Mouse (Mus musculus): ENCODE measurements around the gene Bnip2.
A peak's percentile ranks its signal among the peaks of the same experiment; 100 is the strongest.
"Not testable (repeated sequence)": the region's sequence is repeated elsewhere in the genome, so short reads cannot be mapped to it uniquely, and the experiment has no call there.

The Bnip2 gene

DNA sequence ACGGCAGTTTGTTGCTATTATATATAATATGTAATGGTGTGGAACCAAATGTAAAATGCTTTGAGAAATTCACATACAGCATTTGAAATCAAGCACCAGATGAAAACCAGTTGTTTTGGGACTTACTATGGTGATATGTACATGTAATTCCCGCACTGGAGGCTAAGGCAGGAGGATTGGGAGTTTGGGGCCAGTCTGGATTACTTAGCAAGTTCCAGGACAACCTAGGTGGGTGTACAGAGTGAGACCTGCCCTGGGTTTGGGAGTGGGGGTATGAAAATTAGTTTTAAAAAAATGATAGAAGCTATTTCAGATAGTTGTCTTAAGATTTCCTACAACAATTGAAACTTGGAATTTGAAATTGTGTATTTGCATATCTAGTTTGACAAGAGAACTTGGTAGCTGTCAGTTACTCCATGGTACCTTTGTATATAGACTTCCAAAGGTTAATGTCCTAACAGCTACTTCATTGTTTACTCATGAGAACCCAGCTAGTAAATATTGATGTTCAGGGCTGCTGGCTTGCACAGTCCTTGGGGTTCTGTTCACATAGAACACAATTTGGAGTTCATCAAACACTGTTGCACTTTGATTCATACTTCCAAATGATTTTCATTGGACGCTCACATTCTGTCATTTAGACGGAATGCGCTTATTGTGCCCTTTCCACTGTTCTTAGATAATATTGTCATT is 21.7 kb downstream of the Bnip2 start:
- no peak for DNase-seq (ENCODE audit: low read depth, low spot score)

DNA sequence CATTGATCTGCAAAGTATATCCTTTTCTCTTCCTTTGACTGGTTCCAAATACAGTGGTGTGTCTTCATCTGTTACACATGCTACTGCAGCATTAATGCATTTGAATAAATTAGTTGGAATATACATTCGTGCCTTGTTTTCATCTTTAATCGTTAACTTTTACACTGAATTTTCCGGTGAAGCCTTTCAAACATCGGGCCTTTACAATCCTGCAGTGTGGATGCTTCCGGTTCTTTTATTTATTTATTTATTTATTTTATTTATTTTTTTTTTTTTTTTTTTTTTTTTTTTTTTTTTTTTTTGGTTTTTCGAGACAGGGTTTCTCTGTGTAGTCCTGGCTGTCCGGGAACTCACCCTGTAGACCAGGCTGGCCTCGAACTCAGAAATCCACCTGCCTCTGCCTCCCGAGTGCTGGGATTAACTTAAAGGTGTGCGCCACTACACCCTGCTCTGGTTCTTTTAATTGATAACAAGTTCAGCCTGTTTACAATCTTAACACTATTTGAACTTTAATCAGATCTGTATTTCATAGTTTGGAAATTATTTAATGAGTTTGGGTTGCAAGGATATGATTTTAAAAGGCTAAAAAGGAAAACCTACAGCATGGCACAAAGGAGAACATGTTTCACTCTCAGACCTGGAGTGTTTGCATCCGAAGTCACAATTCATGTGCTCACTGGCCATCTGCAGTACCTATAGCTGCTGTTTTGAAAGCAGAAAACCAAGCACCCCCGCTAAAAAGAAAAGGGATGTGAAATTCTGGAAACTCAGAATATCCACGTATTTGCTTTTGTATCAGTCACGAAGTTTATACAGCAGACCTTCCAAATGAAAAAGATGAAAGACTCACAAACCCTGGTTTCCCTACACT is 22.5 kb downstream of the Bnip2 start:
- no peak for DNase-seq (ENCODE audit: low read depth, low spot score)

DNA sequence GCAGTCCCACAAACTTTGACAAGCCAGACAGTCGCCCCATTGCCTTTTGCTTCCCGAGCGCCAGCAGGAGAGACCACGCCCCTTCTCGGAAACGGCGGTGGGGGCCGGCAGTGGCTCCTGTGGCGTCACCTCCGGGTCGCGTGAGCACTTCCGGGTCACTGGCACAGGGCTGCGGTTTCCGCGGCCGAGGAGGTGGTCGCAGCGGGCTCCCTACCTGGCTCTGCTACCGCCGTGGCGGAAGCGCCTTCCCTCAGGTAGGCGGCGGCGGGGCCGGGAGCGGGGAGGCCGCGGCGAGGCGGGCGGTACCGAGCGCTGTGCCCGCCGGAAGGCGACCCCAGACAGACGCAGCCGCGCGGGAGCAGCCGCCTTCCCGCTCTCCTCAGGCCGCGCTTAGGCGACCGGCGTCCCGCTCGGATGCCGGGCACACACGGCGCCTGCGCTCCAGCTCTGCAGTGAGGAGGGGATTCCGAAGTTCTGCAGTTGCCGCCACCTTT is 23.2 kb downstream of the Bnip2 start, which contains the start of gene Gtf2a2:
TSS of gene Gtf2a2 (plus strand) at position 143 of the 494 bp plus-strand sequence.
- peak; percentile 89 for DNase-seq (ENCODE audit: low read depth, low spot score)

DNA sequence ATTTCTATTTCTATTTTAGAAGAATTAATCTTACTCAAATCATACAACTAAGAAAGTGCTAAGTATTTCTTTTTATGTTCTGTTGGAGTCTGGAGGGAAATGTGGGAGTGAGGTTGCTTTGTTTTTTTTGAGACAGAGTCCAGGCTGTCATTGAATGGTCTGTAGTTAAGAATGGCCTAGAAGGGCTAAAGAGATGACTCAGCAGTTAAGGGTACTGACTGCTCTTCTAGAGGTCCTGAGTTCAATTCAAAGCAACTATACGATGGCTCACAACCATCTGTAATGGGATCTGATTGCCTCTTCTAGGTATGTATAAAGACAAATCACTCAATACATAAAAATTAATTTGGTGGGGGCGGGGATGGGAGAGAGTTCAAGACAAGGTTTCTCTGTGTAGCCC is 26.4 kb downstream of the Bnip2 start:
- no peak for DNase-seq (ENCODE audit: low read depth, low spot score)

DNA sequence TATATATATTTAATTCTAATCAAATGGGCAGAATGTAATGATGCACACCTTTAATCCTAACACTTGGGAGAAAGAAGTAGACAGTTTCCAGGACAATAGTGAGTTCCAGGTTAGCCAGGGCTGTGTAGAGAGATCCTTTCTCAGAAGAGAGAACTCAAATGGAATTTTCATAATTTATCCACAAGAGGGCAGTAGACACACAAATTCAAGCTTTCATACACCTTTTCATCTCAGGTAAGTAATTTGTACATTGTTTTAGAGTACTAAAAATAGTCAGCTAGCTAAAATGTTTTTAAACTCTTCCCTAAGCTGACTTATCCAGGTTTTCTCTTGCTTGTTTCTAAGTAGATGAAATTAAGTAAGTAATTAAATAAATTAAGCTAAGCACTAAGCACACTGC is 29.6 kb downstream of the Bnip2 start:
- no peak for DNase-seq (ENCODE audit: low read depth, low spot score)

DNA sequence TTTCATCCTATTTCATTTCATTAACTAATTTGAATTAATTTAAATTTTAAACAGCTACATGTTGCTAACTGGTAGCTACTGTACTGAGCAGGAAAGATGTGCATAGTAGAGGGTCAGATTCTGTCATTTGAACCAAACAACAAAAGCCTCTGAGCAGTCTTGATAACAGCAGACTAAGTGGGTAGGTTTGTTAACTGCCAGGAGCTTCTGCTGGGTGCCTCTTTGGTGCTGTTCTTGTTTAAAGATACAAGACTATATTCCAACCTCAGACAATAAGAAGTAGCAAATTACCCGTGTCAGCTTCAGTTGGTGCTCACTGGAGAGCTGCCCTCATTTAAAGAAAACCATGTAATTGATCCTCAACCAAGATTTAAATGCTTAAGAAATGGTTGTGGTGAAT is 32.3 kb downstream of the Bnip2 start:
- no peak for DNase-seq (ENCODE audit: low read depth, low spot score)

DNA sequence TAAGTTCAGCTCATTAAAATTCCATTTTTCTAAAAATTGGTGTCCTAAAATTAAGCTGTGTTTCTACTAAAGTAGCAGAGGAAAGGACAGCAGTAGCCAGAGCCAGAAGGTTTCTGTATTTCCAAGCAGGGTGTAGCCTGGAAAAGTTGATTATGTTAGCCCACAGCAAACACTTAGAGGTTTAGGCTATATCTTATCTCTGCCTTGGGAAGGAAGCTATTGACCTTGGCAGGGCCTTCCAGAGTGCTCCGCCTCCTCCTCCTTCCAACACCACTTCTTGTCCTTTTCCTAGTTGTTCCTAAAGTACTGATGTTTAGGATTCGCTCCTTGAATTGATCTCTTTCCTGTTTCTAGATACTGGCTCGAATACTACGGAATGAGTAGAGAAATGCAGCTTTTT is 32.8 kb downstream of the Bnip2 start:
- no peak for DNase-seq (ENCODE audit: low read depth, low spot score)

DNA sequence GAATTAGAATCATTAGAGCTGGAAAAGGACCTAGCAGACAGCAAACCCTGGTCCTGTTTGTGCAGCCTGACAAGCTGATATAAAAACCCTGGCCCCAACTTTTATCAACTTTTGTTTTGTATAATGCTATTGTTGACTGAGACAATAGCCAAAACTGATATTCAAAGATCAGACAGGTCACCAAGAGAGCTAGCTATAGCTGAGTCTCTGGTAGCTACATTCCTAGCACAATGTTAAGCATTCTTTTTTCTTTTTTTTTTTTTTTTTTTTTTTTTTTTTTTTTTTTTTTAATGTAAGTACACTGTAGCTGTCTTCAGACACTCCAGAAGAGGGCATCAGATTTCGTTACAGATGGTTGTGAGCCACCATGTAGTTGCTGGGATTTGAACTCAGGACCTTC is 34.3 kb downstream of the Bnip2 start:
- DNase-seq (ENCODE audit: low read depth, low spot score), result not testable (repeated sequence)

DNA sequence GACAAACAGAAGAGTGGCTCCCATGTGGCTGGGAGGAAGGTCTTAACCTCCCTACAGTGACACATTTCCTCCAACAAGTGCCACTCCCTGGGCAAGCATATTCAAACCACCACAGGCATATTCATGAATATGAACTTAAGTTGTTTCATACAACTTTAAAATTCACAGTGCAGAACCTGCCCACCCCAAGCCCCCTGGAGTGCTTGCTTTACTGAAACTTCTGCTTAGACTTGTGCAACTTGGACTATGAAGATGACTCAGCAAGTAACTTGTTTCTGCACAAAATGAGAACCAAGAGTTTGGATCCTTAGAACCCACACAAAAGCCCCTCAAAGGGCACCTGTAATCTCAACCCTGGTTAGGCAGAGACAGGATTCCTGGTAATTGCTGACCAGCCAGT is 35.4 kb downstream of the Bnip2 start:
- no peak for DNase-seq (ENCODE audit: low read depth, low spot score)

DNA sequence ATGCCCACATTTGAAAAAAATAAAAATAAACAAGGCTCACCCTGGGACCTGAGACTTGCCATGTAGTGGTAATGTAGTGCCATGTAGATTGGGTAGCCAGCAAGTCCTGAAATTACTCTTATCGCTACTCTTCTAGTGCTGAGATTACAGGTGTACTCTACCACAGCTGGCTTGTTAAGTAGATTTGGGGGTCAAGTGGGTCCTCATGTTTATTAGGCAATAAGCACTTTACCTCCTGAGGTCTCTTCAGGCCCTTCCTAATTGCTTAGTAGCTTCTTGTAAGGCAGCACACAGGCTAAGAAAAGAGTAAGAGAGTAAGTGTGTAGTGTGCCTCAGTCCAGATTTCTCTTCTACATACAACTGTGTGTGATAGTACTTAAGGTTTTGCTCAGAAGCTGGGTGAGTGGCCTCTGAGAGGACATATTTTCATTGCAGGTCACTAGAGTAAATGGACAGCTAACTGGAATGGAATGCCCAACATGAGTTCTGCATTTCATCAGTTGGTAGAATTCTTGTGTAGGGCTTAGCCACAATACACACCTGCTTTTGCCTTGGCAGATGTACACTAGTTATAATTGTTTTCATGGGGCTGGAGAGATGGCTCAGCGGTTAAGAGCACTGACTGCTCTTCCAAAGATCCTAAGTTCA is 36.2 kb downstream of the Bnip2 start:
- DNase-seq (ENCODE audit: low read depth, low spot score), result no peak

DNA sequence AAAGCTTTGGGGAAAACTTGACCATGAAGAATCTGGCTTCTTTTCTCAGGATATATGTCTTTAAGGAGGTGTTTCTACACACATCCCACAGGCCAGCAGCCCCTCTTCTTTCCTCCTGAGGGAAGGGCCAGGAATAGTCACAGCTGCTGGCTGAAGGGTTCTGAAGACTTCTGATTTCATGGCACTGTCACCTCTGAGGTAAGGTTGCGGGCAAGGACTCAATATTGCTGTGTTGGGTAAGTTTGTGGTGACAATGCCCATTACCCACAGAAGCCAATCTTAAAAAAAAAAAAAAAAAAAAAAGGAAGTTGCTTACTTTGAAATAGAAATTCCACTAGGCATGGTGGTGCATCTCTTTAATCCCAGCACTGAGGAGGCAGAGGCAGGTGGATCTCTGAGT is 42.9 kb downstream of the Bnip2 start:
- DNase-seq (ENCODE audit: low read depth, low spot score), result no peak

DNA sequence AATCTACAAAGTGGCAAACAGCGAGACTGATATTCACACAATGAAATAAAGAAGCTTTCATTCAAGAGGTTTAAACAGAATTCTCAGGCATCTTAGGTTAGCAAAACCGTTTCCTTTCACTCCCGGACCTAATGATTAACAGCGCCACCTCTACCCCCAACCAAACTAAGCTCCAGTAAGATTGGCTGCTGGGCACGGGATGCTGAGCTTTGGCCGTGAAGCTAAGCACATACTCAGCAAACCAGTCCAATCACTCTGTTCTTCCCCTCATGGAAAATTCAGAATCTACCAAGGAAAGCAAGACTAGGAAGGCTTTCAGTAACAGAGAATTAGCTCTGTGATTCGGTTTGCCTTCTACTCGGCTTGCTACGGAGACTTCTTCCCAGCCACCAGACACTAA is 43.8 kb downstream of the Bnip2 start:
- no peak for DNase-seq (ENCODE audit: low read depth, low spot score)

DNA sequence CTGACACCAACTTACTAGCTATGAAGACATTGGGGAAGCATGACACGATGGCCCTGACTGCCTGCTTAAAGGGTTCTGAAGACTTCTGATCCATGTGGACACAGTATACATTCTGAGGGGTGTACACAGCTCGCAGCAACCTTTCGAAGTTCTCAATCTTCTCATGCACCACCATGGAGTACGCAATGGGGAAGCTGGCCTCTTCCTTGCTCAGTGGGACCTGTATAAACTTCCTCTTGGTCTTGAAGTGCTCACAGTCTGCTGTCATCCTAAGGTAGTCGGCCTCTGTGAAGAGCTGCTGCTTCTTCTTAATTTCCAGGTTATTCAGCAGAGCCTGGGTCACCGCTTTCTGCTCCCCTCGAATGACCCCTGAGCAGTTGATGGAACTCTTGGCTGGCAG is 45.4 kb downstream of the Bnip2 start:
- no peak for DNase-seq (ENCODE audit: low read depth, low spot score)

DNA sequence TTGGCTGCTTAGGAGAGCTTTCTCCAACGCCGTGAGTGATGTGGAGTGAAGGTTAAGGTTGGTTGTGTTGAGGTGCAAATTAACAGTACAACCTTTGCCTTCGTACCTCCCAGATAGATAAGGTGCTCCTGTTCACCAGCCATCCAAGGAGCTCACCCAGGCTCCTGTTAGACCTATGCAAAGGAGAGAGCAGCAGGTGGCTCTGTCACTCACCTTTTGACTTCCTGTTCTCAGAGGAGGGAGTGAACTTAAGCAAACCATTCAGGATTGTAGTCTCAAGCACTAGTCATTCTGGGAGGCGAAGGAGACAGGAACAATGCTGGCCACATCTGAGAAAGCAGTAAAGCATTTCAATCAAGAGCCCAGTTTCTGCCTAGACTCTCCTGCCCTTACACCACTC is 47.4 kb downstream of the Bnip2 start:
- no peak for DNase-seq (ENCODE audit: low read depth, low spot score)

DNA sequence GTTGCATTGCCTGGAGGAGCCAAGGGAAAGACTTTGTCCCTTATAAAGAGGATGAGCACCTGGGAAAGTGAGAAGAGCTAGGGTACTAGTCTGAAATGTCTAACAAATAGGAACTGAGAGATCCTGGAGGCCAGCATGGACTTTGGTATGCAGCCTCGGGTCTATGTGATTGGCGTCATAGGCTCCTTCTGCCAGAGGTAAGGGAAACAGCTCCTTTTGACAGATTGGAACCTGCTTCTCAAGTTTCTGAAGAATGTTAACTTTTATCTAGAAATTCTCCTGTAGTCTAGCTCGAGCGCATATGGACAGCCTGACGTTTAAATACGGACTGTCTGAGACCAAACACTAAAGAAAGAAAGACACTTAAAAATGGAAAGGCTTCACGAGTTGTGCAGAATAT is 48.7 kb downstream of the Bnip2 start, which contains the start of gene Gcnt3:
TSS of gene Gcnt3 (minus strand) at position 101 of the 400 bp plus-strand sequence.
- no peak for DNase-seq (ENCODE audit: low read depth, low spot score)

DNA sequence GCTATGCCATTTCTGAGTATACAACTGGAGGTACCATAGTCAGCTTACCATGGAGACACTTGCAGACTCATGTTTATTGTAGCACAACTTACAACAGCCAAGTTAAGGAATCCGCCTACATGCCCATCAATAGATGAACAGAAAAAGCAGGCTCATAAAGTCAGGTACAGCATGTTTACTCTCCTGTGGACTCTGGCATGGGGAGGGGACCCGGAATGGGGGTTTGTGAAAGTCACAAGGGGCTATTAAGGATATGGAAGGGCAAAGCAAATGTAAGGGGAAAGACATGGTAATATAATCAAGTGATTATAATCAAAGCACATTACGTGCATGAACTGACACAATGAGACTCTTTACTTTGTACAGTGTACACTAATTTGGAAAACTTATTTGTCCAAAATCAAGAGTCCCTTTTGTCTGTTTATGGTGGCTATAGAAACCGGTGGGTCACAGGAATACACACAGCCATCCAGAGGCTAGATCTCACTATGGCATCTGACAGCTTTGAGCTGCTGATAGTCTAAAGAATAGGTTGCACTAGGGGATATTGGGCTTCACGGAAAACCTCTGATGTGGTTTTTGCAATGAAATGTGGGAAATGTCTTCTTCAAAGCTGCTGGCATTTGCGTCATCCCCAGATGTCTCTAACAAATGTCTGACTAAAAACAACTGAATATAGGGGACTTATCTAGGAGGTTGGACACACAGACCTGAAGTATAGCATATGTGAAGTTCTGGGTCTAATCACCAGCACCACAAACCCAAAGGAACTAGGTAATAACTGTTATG is 50.5 kb downstream of the Bnip2 start:
- DNase-seq (ENCODE audit: low read depth, low spot score), result no peak

DNA sequence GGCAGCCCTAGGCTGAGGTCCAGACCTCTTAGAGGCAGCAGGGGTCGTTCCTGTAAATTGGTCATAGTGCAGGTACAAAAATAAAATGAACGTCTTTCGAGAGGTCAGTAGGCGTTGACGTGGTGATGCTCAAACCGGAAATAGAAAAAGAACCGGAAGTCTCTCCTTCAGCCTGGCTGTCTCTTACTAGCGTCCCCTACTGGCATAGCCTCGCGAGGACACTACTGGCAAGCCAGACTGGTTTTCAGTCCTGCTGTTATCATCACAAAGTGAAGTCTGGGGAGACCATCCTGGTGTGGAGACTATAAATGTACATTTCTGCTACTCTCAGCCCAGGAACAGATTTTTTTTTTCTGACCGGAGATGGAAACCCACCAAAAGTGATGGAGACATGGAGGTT is 51.3 kb downstream of the Bnip2 start:
- no peak for DNase-seq (ENCODE audit: low read depth, low spot score)

DNA sequence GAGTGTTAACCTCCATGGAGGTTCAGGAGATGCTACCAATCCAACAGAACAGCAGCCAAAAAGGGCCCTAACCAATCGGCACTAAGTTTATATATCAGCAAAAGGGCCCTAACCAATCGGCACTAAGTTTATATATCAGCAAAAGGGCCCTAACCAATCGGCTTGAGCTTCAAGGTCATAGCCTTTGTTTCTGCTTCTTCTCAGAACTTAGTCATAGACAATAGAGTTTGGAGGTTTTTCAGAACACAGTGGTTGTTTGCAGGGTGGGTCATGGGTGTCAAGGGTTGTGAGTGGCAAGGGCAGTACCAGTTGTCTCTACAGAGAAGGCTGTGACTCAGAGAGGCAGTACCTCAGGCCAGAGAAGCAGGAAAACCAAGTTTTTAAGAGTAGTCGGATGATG is 52.9 kb downstream of the Bnip2 start:
- DNase-seq (ENCODE audit: low read depth, low spot score), result no peak

DNA sequence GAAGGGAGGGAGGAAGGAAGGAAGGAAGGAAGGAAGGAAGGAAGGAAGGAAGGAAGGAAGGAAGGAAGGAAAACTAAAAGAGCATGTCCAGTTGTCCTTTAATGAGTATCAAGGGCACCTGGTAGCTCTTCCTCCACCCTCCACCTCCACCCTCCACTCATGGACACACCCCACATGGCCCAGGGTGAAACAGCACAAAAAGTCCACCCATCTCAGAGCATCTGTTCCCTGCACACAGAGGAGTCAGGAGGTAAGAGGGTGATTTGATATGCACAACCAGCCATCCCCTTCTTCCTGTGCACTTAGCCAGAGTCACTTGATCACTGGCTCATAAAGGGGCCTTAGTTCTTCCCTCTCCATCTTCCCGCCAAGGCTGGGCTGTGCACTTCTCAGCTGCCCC is 53.7 kb downstream of the Bnip2 start:
- no peak for DNase-seq (ENCODE audit: low read depth, low spot score)

DNA sequence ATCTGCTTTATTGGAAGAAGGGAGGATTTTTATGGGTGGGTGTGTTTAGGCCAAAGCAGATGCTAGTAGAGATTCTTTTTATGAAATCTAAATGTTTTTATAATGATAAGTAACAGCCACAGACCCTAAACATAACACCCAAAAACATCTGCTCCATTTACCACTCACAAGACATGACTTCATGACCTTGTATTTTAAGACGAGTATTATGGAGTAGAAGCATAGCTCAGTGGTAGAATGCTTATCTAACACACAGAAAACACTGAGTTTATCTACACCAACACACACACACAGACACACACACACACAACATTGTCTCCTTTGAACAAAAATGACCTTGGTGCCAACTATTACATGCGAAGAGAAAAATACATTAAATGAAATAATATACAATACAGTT is 55.6 kb downstream of the Bnip2 start:
- DNase-seq (ENCODE audit: low read depth, low spot score), result no peak

DNA sequence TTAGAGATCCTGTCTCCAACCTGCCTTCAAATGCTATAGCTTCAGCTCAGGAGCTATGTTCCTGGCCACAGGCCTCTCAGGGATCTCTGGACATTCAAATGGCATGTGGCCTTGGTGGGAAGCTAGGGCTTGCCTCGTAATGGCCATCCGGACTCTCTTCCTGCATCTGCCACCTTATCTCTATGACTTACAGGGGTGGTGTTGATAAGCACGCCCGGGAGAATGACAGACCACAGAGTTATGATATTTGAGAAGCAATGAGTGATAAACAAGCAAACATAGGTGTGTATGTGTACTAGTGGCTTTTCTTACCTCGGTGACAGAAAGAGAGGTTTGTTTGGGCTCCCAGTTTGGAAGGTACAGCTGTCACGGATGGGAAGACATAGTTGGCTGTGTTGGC is 57.0 kb downstream of the Bnip2 start:
- DNase-seq (ENCODE audit: low read depth, low spot score), result no peak

DNA sequence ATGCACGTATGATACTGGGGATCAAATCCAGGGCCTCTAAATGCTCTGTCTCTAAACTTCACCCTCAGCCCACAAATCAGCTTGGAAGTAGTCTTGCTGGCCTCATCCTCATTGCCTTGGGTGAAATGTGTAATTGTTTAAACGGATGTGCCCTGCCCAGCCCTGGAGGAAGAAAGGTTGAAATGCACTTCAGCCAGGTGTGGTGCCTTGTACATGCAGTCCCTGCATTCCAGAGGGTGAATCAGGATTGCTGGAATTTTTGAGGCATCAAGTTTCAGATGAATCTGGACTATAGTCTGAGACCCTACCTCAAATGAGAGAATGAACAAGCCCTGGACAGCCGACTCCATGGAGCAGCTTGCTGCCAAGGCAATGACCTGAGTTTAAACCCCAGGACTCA is 58.6 kb downstream of the Bnip2 start:
- peak; percentile 24 for DNase-seq (ENCODE audit: low read depth, low spot score)
